Mouse (Mus musculus) spleen, postnatal 36 days (tissue): ENCODE measurements around the gene Fgfr2.

Experiments
- DNase-seq, 2 experiments: peaks; one replicate each; pipeline ENCODE4 v3.0.0; 2022; ENCODE audit warnings: low spot score in 2 of 2, mixed read lengths in 1 of 2

The Fgfr2 gene

GRCm38 (mm10) chr7:132237191-132237590 lies 886.0 kb downstream of the Fgfr2 start:
- DNase-seq: no peak

GRCm38 (mm10) chr7:132236789-132237188 lies 886.4 kb downstream of the Fgfr2 start:
- DNase-seq: no peak

- DNase-seq: no peak
Observed at GRCm38 (mm10) chr7:132234250-132234649, 888.9 kb downstream of the Fgfr2 start.

GRCm38 (mm10) chr7:132233732-132234131 lies 889.4 kb downstream of the Fgfr2 start:
- DNase-seq: no peak

- DNase-seq: no peak
Observed at GRCm38 (mm10) chr7:132232937-132233336, 890.2 kb downstream of the Fgfr2 start.

GRCm38 (mm10) chr7:132231476-132231875 lies 891.7 kb downstream of the Fgfr2 start:
- no peak for DNase-seq

GRCm38 (mm10) chr7:132230961-132231360 lies 892.2 kb downstream of the Fgfr2 start:
- DNase-seq: no peak

GRCm38 (mm10) chr7:132227075-132227640 lies 896.0 kb downstream of the Fgfr2 start:
- no peak for DNase-seq

- peak; percentile 55 to 72 for DNase-seq
Observed at GRCm38 (mm10) chr7:132226379-132227074, 896.6 kb downstream of the Fgfr2 start.

- DNase-seq: no peak
Observed at GRCm38 (mm10) chr7:132223452-132224141, 899.6 kb downstream of the Fgfr2 start.

GRCm38 (mm10) chr7:132214031-132214430 lies 909.1 kb downstream of the Fgfr2 start:
- no peak for DNase-seq

- no peak for DNase-seq
Observed at GRCm38 (mm10) chr7:132213460-132213859, 909.7 kb downstream of the Fgfr2 start.

GRCm38 (mm10) chr7:132211920-132212701 lies 911.0 kb downstream of the Fgfr2 start:
- DNase-seq: no peak

GRCm38 (mm10) chr7:132210616-132211015 lies 912.5 kb downstream of the Fgfr2 start:
- no peak for DNase-seq

GRCm38 (mm10) chr7:132208946-132209651 lies 914.1 kb downstream of the Fgfr2 start:
- no peak for DNase-seq

GRCm38 (mm10) chr7:132204073-132204612 lies 919.0 kb downstream of the Fgfr2 start:
- no peak for DNase-seq

- no peak for DNase-seq
Observed at GRCm38 (mm10) chr7:132199686-132200085, 923.5 kb downstream of the Fgfr2 start.

- DNase-seq: no peak
Observed at GRCm38 (mm10) chr7:132198806-132199205, 924.3 kb downstream of the Fgfr2 start.

GRCm38 (mm10) chr7:132197817-132198475 lies 925.2 kb downstream of the Fgfr2 start:
- no peak for DNase-seq

GRCm38 (mm10) chr7:132196581-132196980 lies 926.6 kb downstream of the Fgfr2 start:
- no peak for DNase-seq

GRCm38 (mm10) chr7:132193606-132194005 lies 929.5 kb downstream of the Fgfr2 start:
- no peak for DNase-seq
